ENCODE assay signal across 10 mouse cellular contexts in genomic region chr8:114143645-114144290, GRCm38 (mm10). TPM values are rescaled to one million over a fixed set of nuclear protein-coding genes. Genes with fewer than 3 reads are reported as not detected.
DNase-seq lines count a peak whose midpoint lies in the region; ATAC-seq lines count a peak whose summit lies in the region.
"Had no signal": no experiment of that assay in that cellular context is flagged by ENCODE, and none has a peak within 500 bp of the region (broad histone marks: within the 10 kb centered on the region; RNA-seq: fewer than 3 reads in every experiment).

No protein-coding gene starts in this region.

- ATAC-seq in monocyte, adult 5-6 weeks (replicated peaks; ENCODE audit: insufficient number of reproducible peaks, low FRiP score, low TSS enrichment, poor library complexity, severe bottlenecking): no peak
- ATAC-seq: liver, embryonic 12.5 days had no signal

- intact Hi-C loops in gastrocnemius, postnatal 14 days (cut with DNase I; ENCODE audit: low total_unique reads): no loop called here
- intact Hi-C loops in left cerebral cortex, postnatal 25 days (cut with DNase I): no loop called here

- peak; percentile 12 to 44 for DNase-seq in cerebellum, postnatal 25 days
- no peak for DNase-seq in cerebellum, adult 11 months
- peak; percentile 27 for DNase-seq in NIH3T3 (ENCODE audit: low read depth)
- peak; percentile 24 for DNase-seq in gastrocnemius, postnatal 14 days
- DNase-seq in kidney, adult 9 months: peak; percentile 83
- no peak for DNase-seq in left cerebral cortex, adult 8-10 months (ENCODE audit: low spot score in 2 of 2)
- no peak for DNase-seq in left cerebral cortex, postnatal 25 days (ENCODE audit: low spot score in 2 of 2)
- DNase-seq: thymus, postnatal 14 days had no signal

RNA-seq across cellular contexts. Expression of gene Nudt7, which starts 10.4 kb away (rescaled TPM):
- 10 to 100 TPM; 25.2 to 27.2 TPM for total RNA-seq in gastrocnemius, postnatal 14 days (2021)
- 1 to 10 TPM; 5.8 to 6.3 (median 6.1) TPM for total RNA-seq in left cerebral cortex, adult 8-10 months (2022)
- 5.1 to 21.5 TPM (median 12.7 TPM) in 3 replicates for total RNA-seq in monocyte, adult 5-6 weeks (2017)
- 1 to 10 TPM; 4.2 to 4.8 TPM for total RNA-seq in left cerebral cortex, postnatal 25 days (2021)

Comparison
In these comparisons a context has a peak if more than half of its experiments do, and no peak if none do; other contexts are left out.
1. DNase-seq: peak in cerebellum, postnatal 25 days (2 of 2), NIH3T3 (single experiment), gastrocnemius, postnatal 14 days (single experiment) and kidney, adult 9 months (single experiment); none in cerebellum, adult 11 months (single experiment), left cerebral cortex, adult 8-10 months (0 of 2) and left cerebral cortex, postnatal 25 days (0 of 2).